31 mouse cellular contexts compared by ENCODE assay signal in the genomic region with DNA sequence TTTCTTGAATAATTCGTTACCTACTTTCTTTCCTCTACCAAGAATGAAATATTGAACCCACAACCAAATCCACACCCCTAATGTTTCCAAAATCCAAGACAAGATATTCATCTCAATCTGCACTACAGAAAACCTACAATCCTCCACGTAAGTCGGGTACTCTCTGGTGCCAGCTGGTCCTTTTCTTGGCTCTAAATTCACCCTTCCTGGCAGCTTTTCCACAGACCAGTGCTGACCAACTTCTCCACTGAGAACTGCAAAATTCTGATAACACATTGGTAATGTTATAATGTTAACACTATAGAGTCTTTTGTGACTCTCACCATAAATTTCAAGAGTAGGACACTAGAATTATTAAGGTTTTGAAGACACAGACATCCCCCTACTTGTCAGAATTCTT. TPM values are rescaled to one million over a fixed set of nuclear protein-coding genes. Genes with fewer than 3 reads are reported as not detected.
DNase-seq lines count a peak whose midpoint lies in the region; ATAC-seq and TF ChIP-seq lines count a peak whose summit lies in the region.
"Had no signal": no experiment of that assay in that cellular context is flagged by ENCODE, and none has a peak within 500 bp of the region (broad histone marks: within the 10 kb centered on the region; RNA-seq: fewer than 3 reads in every experiment).

No protein-coding gene starts in this region.

- no peak overlapping the region for H3K4me3 ChIP-seq in liver, adult 2 months (ENCODE audit: insufficient read depth, low read depth, low read length)
- no peak overlapping the region for H3K4me3 ChIP-seq in liver, embryonic 12.5 days
- H3K4me3 ChIP-seq: embryonic facial prominence, embryonic 12.5 days; embryonic facial prominence, embryonic 15.5 days; heart, embryonic 12.5 days; heart, embryonic 15.5 days; hindbrain, embryonic 10.5 days; hindbrain, embryonic 13.5 days; intestine, embryonic 15.5 days had no signal

- H3K9ac ChIP-seq in liver, adult 2 months (ENCODE audit: low read depth, low read length) = no peak overlapping the region
- no peak overlapping the region for H3K9ac ChIP-seq in liver, embryonic 12.5 days
- H3K9ac ChIP-seq: embryonic facial prominence, embryonic 12.5 days; embryonic facial prominence, embryonic 15.5 days; forebrain, postnatal 0 days; heart, embryonic 12.5 days; heart, embryonic 15.5 days; hindbrain, embryonic 13.5 days; intestine, embryonic 15.5 days had no signal

- no peak overlapping the region for H3K27ac ChIP-seq in liver, adult 2 months (replicated peaks; ENCODE audit: insufficient read depth, low read depth, low read length)
- H3K27ac ChIP-seq in liver, embryonic 12.5 days = no peak overlapping the region
- H3K27ac ChIP-seq: embryonic facial prominence, embryonic 12.5 days; embryonic facial prominence, embryonic 15.5 days; heart, embryonic 15.5 days; hindbrain, embryonic 10.5 days; hindbrain, embryonic 13.5 days; intestine, embryonic 15.5 days had no signal

- DNase-seq in adrenal gland, postnatal 10 days = peak; percentile 28
- no peak for DNase-seq in adrenal gland, postnatal 25 days
- DNase-seq in cerebellum, postnatal 10 days = peak; percentile 60 to 69
- DNase-seq in cerebellum, adult 18-20 months = no peak
- peak; percentile 61 for DNase-seq in liver, adult 2 months (ENCODE audit: extremely low read depth, low read depth, low spot score)
- DNase-seq in thymus, postnatal 14 days = no peak
- DNase-seq: adrenal gland, postnatal 36 days; B cell, adult 2 months; cerebellum, adult 8-10 months; forebrain, postnatal 0 days; gastrocnemius, postnatal 25 days; heart, adult 18-20 months; heart, postnatal 10 days; heart, postnatal 36 days; kidney, adult 11 months; kidney, adult 8-10 months had no signal

- no peaks in the 10 kb centered on the region for H3K79me2 ChIP-seq in liver, adult 2 months (ENCODE audit: control insufficient read depth, insufficient read depth, low read length)

- no peak overlapping the region for H3K4me2 ChIP-seq in liver, embryonic 12.5 days
- H3K4me2 ChIP-seq: embryonic facial prominence, embryonic 12.5 days; embryonic facial prominence, embryonic 15.5 days; heart, embryonic 12.5 days; heart, embryonic 15.5 days; hindbrain, embryonic 13.5 days; intestine, embryonic 15.5 days had no signal

- no peaks in the 10 kb centered on the region for H3K36me3 ChIP-seq in liver, adult 2 months (ENCODE audit: control insufficient read depth, insufficient read depth, low read length)
- no peaks in the 10 kb centered on the region for H3K36me3 ChIP-seq in liver, embryonic 12.5 days
- H3K36me3 ChIP-seq: embryonic facial prominence, embryonic 12.5 days; embryonic facial prominence, embryonic 15.5 days; G1E; heart, embryonic 12.5 days; heart, embryonic 15.5 days; hindbrain, embryonic 10.5 days; hindbrain, embryonic 13.5 days; intestine, embryonic 15.5 days had no signal

- no peak for TF ChIP-seq POLR2A in liver, adult 2 months (IDR thresholded peaks at IDR 0.05; ENCODE audit: extremely low read depth, insufficient read depth, low read length)

- ATAC-seq in liver, embryonic 12.5 days = no peak
- ATAC-seq: forebrain, embryonic 14.5 days; forebrain, postnatal 0 days; hindbrain, embryonic 16.5 days; intestine, embryonic 15.5 days; Patski had no signal

- H3K27me3 ChIP-seq in liver, adult 2 months (ENCODE audit: control insufficient read depth, insufficient read depth, low read length) = no peaks in the 10 kb centered on the region
- H3K27me3 ChIP-seq in liver, embryonic 12.5 days (replicated peaks) = no peaks in the 10 kb centered on the region
- H3K27me3 ChIP-seq: CH12.LX; embryonic facial prominence, embryonic 12.5 days; embryonic facial prominence, embryonic 15.5 days; heart, embryonic 15.5 days; hindbrain, embryonic 13.5 days; intestine, embryonic 15.5 days had no signal

- H3K4me1 ChIP-seq in liver, adult 2 months (ENCODE audit: control insufficient read depth, insufficient read depth, low read length) = peaks cover 10% of the 10 kb centered on the region; the same call in 1 of the 2 replicates
- no peaks in the 10 kb centered on the region for H3K4me1 ChIP-seq in liver, embryonic 12.5 days
- H3K4me1 ChIP-seq: embryonic facial prominence, embryonic 12.5 days; embryonic facial prominence, embryonic 15.5 days; heart, embryonic 12.5 days; heart, embryonic 15.5 days; hindbrain, embryonic 10.5 days; hindbrain, embryonic 13.5 days; intestine, embryonic 15.5 days had no signal

- TF ChIP-seq CTCF in liver, adult 2 months (IDR thresholded peaks at IDR 0.05; ENCODE audit: low read depth, low read length) = no peak

- WGBS in liver, adult 2 months = 42% methylated on average over 3 of the region's 3 CpGs
- WGBS in liver, embryonic 12.5 days (ENCODE audit: insufficient replicate concordance) = 66% methylated on average over 3 of the region's 3 CpGs

- no peaks in the 10 kb centered on the region for H3K9me3 ChIP-seq in liver, embryonic 12.5 days (replicated peaks)
- H3K9me3 ChIP-seq: embryonic facial prominence, embryonic 12.5 days; embryonic facial prominence, embryonic 15.5 days; G1E; heart, embryonic 12.5 days; heart, embryonic 15.5 days; hindbrain, embryonic 10.5 days; hindbrain, embryonic 13.5 days; intestine, embryonic 15.5 days had no signal

RNA-seq across cellular contexts. Expression of a gene that starts 57.4 kb away (rescaled TPM):
- total RNA-seq in adrenal gland, postnatal 10 days (2021) = 100 to 1,000 TPM; 145 to 148 TPM
- total RNA-seq in adrenal gland, postnatal 25 days (2021) = 37.1 and 50.3 TPM in 2 replicates
- total RNA-seq in liver, adult 2 months (2014; rRNA removed) = 8.5 and 8.9 TPM in 2 replicates
- polyA plus RNA-seq in liver, adult 2 months (2012; rRNA removed) = 4.5 and 6.2 TPM in 2 replicates
- polyA plus RNA-seq in liver, embryonic 12.5 days (2016; fragmentation: Nextera tagmentation; extraction: Ambion mirVana) = 1.1 and 1.4 TPM in 2 replicates
- total RNA-seq: CH12.LX; common myeloid progenitor, adult 5-6 weeks; G1E had no signal
- polyA plus RNA-seq: forebrain, embryonic 11.5 days; forebrain, embryonic 14.5 days; G1E had no signal

Comparison
In these comparisons a context has a peak if more than half of its experiments do, and no peak if none do; other contexts are left out.
1. DNase-seq: peak in adrenal gland, postnatal 10 days (single experiment), cerebellum, postnatal 10 days (2 of 2) and liver, adult 2 months (single experiment); none in adrenal gland, postnatal 25 days (single experiment), cerebellum, adult 18-20 months (0 of 2) and thymus, postnatal 14 days (single experiment).